Mouse (Mus musculus) testis, adult 2 months (tissue): ENCODE results near the gene Wfs1.
A peak's percentile ranks its signal among the peaks of the same experiment; 100 is the strongest.

Source experiments
- CTCF ChIP-seq: fragments of 200-500 bp; IDR thresholded peaks from 2 replicates; pipeline ENCODE4 v1.5.1; 2012; ENCODE audit warnings: low read depth, mild to moderate bottlenecking, inconsistent platforms, low read length, moderate library complexity; ENCODE audit not compliant: control insufficient read depth, insufficient read depth, insufficient replicate concordance
- POLR2A ChIP-seq: fragments of 200-500 bp; IDR thresholded peaks from 2 replicates; pipeline ENCODE4 v1.6.1; 2012; ENCODE audit warnings: low read depth, mild to moderate bottlenecking, inconsistent platforms, low read length, moderate library complexity; ENCODE audit not compliant: control insufficient read depth

DNA sequence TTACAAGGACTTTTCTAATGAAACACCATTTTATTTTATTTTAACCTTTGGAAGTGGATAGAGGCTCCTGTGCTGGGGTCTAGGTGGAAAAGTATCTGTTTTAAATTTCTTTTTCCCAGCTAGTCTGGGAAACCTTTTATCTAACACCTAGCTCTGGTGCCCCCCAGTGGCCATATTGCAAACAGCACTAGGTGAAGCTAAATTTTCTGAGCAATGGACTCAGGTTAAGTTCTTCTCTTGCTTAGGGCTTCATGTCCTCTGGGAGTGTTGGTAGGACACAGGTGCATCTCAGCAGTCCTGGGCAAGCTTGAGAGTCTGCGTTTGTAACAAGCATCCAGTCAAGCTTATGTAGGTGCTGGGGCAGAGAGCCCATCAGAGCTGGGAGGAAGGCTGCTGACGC is 13.0 kb upstream of the Wfs1 start:
- TF ChIP-seq CTCF = peak; percentile 22; the same call in 1 of the 2 replicates
- TF ChIP-seq POLR2A = no peak
